Mouse (Mus musculus) brown adipose tissue, adult 24 weeks (tissue): ENCODE measurements at regions not wholly inside any gene's neighbourhood (a gene's known extent, or its start where the extent isn't known, plus 50 kb on each side); places are given as distances from the start of the nearest gene placed in this dataset.

Experiments
- H3K27ac ChIP-seq: fragments of 200-500 bp; replicated peaks from 2 replicates; pipeline ENCODE4 v1.5.1; 2012; ENCODE audit warnings: low read depth, mild to moderate bottlenecking, low read length
- H3K4me1 ChIP-seq: fragments of 200-500 bp; 2 replicates; pipeline ENCODE4 v1.6.1; 2012; ENCODE audit warnings: low read length, mixed read lengths; ENCODE audit not compliant: control insufficient read depth, insufficient read depth, insufficient read length
- H3K4me3 ChIP-seq: fragments of 200-500 bp; 2 replicates; pipeline ENCODE4 v1.5.1; 2012; ENCODE audit warnings: low read depth, mild to moderate bottlenecking, low read length, moderate library complexity; ENCODE audit not compliant: insufficient read depth

GRCm38 (mm10) chr14:24833211-24833610, 346.3 kb downstream of the Rps24 start:
- no peak overlapping the region for H3K27ac ChIP-seq
- no peak overlapping the region for H3K4me3 ChIP-seq
- H3K4me1 ChIP-seq, result no peaks in the 10 kb centered on the region

DNA sequence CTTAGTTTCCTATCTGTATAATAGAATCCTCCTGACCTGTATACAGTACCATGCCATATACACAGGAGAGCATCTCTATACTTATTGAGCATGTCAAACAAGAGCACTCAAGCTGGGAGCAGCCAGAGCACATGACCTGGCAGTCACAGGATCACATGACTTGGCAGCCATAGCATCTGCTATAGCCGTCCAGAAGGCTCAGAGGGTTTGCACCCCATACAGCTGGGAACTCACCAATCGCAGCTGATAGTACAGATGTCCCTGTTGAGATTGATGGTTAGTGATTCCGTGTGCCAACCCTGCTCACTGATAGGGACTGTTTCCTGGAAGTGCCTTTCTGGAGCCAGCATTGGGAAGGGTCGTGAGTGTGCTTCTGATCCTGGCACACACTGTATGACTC, 351.3 kb downstream of the Rps24 start:
- Histone ChIP-seq H3K4me1 (no peaks in the 10 kb centered on the region), H3K27ac (no peak overlapping the region), H3K4me3 (no peak overlapping the region)

GRCm38 (mm10) chr14:24839056-24839455, 352.1 kb downstream of the Rps24 start:
- no peaks in the 10 kb centered on the region for H3K4me1 ChIP-seq
- H3K4me3 ChIP-seq, result no peak overlapping the region
- no peak overlapping the region for H3K27ac ChIP-seq

GRCm38 (mm10) chr14:24841715-24842496, 355.0 kb downstream of the Rps24 start:
- Histone ChIP-seq H3K27ac (no peak overlapping the region), H3K4me3 (no peak overlapping the region), H3K4me1 (no peaks in the 10 kb centered on the region)

GRCm38 (mm10) chr14:24843626-24844025, 356.7 kb downstream of the Rps24 start:
- Histone ChIP-seq H3K4me3 (no peak overlapping the region), H3K4me1 (no peaks in the 10 kb centered on the region)

DNA sequence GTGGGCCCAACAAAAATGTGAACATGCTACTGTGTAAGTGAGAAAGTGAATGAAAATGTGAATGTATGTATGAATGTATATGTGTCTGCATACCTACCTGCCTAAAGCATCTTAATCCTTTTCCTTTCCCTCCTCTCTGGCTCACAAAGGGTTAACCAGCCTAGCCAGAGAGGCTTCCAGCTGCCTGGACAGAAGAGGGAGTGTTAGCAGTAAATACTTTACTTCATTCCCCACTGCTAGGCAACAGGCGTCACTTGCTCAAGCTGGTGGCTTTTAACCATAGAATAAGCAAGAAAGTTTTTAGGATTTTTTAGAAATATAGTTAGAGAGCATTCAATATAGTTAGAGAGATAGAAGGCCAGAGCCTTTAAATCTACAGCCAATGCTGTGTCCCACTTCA, 363.6 kb downstream of the Rps24 start:
- Histone ChIP-seq H3K4me3 (no peak overlapping the region), H3K27ac (no peak overlapping the region), H3K4me1 (no peaks in the 10 kb centered on the region)

More at GRCm38 (mm10) chr14:24843626-24844025, 356.7 kb downstream of the Rps24 start:
- H3K27ac ChIP-seq, result no peak overlapping the region

GRCm38 (mm10) chr14:24854459-24854858, 367.5 kb downstream of the Rps24 start:
- Histone ChIP-seq H3K4me3 (no peak overlapping the region), H3K27ac (no peak overlapping the region), H3K4me1 (no peaks in the 10 kb centered on the region)

- Histone ChIP-seq H3K4me3 (no peak overlapping the region), H3K27ac (no peak overlapping the region), H3K4me1 (no peaks in the 10 kb centered on the region)
These were observed 375.2 kb downstream of the Rps24 start for GRCm38 (mm10) chr14:24862171-24862570.

DNA sequence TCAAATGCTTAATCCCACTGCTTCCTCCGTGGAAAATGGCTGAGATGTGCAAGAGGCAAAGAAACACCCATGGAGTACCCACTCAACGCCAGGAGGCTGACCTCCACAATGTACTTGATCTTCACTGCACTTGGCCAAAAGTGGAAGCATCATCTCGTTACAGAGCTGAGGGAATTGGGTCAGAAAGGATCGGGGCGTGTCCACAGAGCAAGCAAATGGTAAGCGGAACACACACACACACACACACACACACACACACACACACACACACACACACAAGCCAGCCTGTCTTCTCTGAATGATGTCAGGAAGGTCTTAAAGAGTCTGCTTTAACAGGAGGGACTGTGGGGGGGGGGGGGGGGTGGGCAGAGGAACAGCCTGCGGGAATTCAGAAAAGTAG, 375.7 kb downstream of the Rps24 start:
- no peak overlapping the region for H3K27ac ChIP-seq
- no peak overlapping the region for H3K4me3 ChIP-seq
- H3K4me1 ChIP-seq, result no peaks in the 10 kb centered on the region

GRCm38 (mm10) chr14:24863116-24863515, 376.2 kb downstream of the Rps24 start:
- Histone ChIP-seq H3K27ac (no peak overlapping the region), H3K4me1 (no peaks in the 10 kb centered on the region), H3K4me3 (no peak overlapping the region)

GRCm38 (mm10) chr14:24865579-24866230, 378.8 kb downstream of the Rps24 start:
- H3K4me1 ChIP-seq, result no peaks in the 10 kb centered on the region
- no peak overlapping the region for H3K4me3 ChIP-seq
- no peak overlapping the region for H3K27ac ChIP-seq

GRCm38 (mm10) chr14:24867816-24868215, 380.9 kb downstream of the Rps24 start:
- no peak overlapping the region for H3K4me3 ChIP-seq
- no peaks in the 10 kb centered on the region for H3K4me1 ChIP-seq
- no peak overlapping the region for H3K27ac ChIP-seq

DNA sequence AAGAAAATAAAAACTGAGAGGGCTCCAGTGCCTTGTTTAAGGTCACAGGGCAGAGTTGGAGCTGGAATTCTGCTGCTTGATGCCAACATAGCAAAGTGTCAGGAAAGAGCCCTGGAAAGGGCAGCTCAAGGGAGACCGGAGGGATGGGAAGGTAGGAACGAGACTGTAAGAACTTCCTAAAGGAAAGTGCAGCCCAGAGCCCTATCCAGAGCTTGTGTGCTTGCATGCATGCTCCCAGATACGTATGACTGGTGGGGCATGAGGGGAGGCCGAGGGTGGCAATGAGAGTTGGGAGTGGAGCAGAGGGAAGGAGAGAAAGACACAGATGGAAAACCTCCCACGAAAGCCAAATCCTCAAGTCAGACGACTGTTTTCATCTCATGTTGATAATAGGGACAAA, 381.8 kb downstream of the Rps24 start:
- Histone ChIP-seq H3K4me1 (no peaks in the 10 kb centered on the region), H3K27ac (no peak overlapping the region), H3K4me3 (no peak overlapping the region)

DNA sequence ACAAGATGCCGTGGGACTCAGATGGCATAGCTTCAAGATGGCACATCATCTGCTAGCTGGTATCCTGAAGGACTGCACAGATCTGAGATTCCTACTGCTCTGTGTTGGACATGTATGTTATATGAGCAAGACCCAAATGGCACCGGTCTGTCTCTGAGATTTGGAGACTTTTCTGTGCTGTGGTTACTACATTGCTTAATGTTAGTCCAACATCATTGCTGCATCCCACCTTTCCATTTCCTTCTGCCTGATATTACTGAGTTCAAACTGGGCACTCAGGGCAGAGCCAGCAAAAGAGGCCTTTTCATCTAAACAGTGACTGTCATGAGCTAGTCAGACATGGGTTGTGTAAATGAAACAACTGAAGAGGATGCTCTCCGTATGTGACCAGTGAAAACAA, 383.3 kb downstream of the Rps24 start:
- Histone ChIP-seq H3K27ac (no peak overlapping the region), H3K4me1 (no peaks in the 10 kb centered on the region), H3K4me3 (no peak overlapping the region)

GRCm38 (mm10) chr14:24871392-24871998, 384.6 kb downstream of the Rps24 start:
- Histone ChIP-seq H3K4me3 (no peak overlapping the region), H3K4me1 (no peaks in the 10 kb centered on the region), H3K27ac (no peak overlapping the region)

GRCm38 (mm10) chr14:24872931-24873330, 386.0 kb downstream of the Rps24 start:
- no peak overlapping the region for H3K27ac ChIP-seq
- H3K4me1 ChIP-seq, result no peaks in the 10 kb centered on the region
- H3K4me3 ChIP-seq, result no peak overlapping the region
